Mouse (Mus musculus) liver, embryonic 14.5 days (tissue): ENCODE measurements at regions not wholly inside any gene's neighbourhood (a gene's known extent, or its start where the extent isn't known, plus 50 kb on each side); places are given as distances from the start of the nearest gene placed in this dataset.

ENCODE experiments used
- CTCF ChIP-seq: IDR thresholded peaks from 2 replicates; pipeline ENCODE4 v1.5.1; 2016; ENCODE audit warnings: antibody characterized with exemption, low read depth, control low read depth
- EP300 ChIP-seq: IDR thresholded peaks from 2 replicates; pipeline ENCODE4 v1.6.1; 2016; ENCODE audit warnings: antibody characterized with exemption, low read depth

DNA sequence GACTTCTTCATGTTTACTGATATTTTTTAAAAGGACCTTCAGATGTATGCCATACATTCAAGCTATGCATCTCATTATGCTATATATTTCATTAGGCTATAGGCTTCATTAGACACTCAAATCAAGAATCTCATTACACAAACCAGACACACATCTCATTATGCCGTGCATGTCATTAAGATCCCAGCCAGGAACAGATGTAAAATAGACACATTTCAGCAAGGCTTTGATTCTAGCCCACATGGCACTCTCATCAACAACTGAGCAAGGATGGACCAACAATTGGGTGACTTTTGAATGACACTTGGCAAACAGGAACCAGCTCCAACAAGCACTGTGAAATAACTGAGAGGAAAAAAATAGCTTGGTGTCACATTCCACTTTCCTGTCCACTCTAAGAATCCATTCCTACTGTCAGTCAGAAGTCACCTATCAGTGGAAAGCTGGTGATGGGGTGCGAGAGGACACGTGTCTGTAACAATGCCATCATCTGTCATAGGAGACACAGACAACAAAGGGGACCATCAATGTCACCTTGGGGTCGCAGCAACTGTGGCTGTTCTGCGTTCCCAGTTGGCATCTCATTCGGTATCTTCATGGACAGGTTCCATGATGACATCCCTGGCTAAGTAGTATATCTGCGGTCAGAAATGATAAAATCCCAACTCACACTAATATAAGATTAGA is 466.0 kb downstream of the Epha4 start:
- no peak for TF ChIP-seq CTCF
- TF ChIP-seq EP300: no peak
